Mouse (Mus musculus) heart, adult 2 months (tissue): ENCODE data around the gene Gm20695.

ENCODE experiments used
- CTCF ChIP-seq: fragments of 200-600 bp; IDR thresholded peaks from 2 replicates; pipeline ENCODE4 v1.8.1; 2022; ENCODE audit warnings: antibody characterized with exemption, mild to moderate bottlenecking, moderate library complexity
- POLR2A ChIP-seq: fragments of 200-500 bp; IDR thresholded peaks from 2 replicates; pipeline ENCODE4 v1.6.1; 2011; ENCODE audit warnings: mild to moderate bottlenecking, low read depth, low read length, control low read depth; ENCODE audit not compliant: insufficient read depth

GRCm38 (mm10) chr16:3852586-3852985 lies 31.9 kb upstream of the Gm20695 start:
- TF ChIP-seq POLR2A (no peak), CTCF (no peak)
